Mouse (Mus musculus) cortical plate, adult 2 months (tissue): ENCODE measurements around the gene Borcs7.

Experiments
- CTCF ChIP-seq: fragments of 200-500 bp; IDR thresholded peaks from 2 replicates; pipeline ENCODE4 v1.5.1; 2011; ENCODE audit warnings: mild to moderate bottlenecking, control low read depth, low read length; ENCODE audit not compliant: insufficient read depth; ENCODE audit errors: extremely low read depth
- POLR2A ChIP-seq: fragments of 200-500 bp; IDR thresholded peaks from 2 replicates; pipeline ENCODE4 v1.6.1; 2011; ENCODE audit warnings: mild to moderate bottlenecking, low read length, control low read depth; ENCODE audit not compliant: insufficient read depth; ENCODE audit errors: extremely low read depth

DNA sequence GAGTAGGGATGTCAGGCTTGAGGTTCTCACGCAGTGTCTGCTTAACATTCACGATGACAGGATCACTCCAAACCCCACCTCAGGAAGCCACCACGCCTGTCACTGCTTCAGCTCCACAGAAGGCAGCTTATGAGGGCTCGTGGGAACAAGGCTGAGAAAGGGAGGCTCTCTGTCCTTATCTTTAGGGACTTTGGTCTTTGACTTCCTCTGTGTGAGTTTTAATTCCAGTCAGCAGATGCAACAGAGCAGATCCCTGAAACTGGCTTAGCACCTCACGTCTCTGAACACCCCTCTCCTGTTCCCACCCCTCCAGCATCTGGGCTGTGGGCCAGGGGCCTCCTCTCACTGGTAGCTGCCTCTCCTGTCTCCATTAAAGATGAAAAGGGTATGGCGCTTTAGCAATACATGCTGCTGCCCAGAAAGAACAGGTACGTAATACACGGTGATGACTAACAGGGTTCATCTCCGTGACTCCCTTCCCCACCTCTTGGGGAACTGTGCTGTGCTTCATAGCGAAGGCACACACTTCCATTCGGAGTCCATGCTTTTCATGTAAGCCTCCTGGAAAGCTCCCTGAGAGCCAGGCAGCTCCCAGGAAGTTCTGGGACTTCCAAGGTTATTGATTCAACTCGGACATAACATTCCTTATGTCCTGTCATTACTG, 9.9 kb upstream of the Borcs7 start:
- TF ChIP-seq POLR2A (no peak), CTCF (no peak)
